Mouse (Mus musculus) cerebellum, adult 2 months (tissue): ENCODE results near the gene Foxm1. TPM values are rescaled to one million over a fixed set of nuclear protein-coding genes. Genes with fewer than 3 reads are reported as not detected.

Source experiments
- DNase-seq, 2 experiments: peaks; one replicate each; pipeline ENCODE4 v3.0.0; 2021
- H3K27ac ChIP-seq: fragments of 200-500 bp; 2 replicates; pipeline ENCODE4 v1.5.1; 2012; ENCODE audit warnings: low read length, control low read depth, inconsistent platforms; ENCODE audit not compliant: insufficient read depth
- H3K27me3 ChIP-seq: fragments of 200-500 bp; 2 replicates; pipeline ENCODE4 v1.6.1; 2012; ENCODE audit warnings: inconsistent platforms, mild to moderate bottlenecking, low read length, moderate library complexity; ENCODE audit not compliant: control insufficient read depth, insufficient read depth
- H3K4me1 ChIP-seq: fragments of 200-500 bp; 2 replicates; pipeline ENCODE4 v1.6.1; 2011; ENCODE audit warnings: low read length; ENCODE audit not compliant: control insufficient read depth, insufficient read depth
- H3K4me3 ChIP-seq: fragments of 200-500 bp; replicated peaks from 2 replicates; pipeline ENCODE3; 2011; ENCODE audit warnings: mild to moderate bottlenecking, low read depth, low read length, control low read depth; ENCODE audit not compliant: insufficient read depth
- CTCF ChIP-seq: fragments of 200-500 bp; IDR thresholded peaks from 2 replicates; pipeline ENCODE4 v1.5.1; 2011; ENCODE audit warnings: low read depth, mild to moderate bottlenecking, control low read depth, low read length, moderate library complexity, borderline replicate concordance; ENCODE audit not compliant: insufficient read depth
- POLR2A ChIP-seq: fragments of 200-500 bp; IDR thresholded peaks from 2 replicates; pipeline ENCODE4 v1.6.1; 2011; ENCODE audit warnings: low read length, control low read depth, borderline replicate concordance; ENCODE audit not compliant: insufficient read depth
- WGBS: fragments of 180-500 bp; shearing (Covaris S2); methylation state at CpG from one replicate; pipeline ENCODE4 v1.1.7; 2018; 5-methylcytosine and 5-hydroxymethylcytosine counted together
- polyA plus RNA-seq: library from polyadenylated mRNA; depleted of rRNA; stranded (reverse); fragments of >200 nt; gene quantifications from 2 replicates; pipeline ENCODE4 v1.2.3, GENCODE M21; 2012

The Foxm1 gene
- polyA plus RNA-seq, 1 experiment = 1.5 TPM

- TF ChIP-seq CTCF (no peak), POLR2A (no peak)
- WGBS = 90% methylated on average over 11 of the region's 11 CpGs
- DNase-seq = no peak
- no peak overlapping the region for H3K27ac ChIP-seq
- peaks cover 4% of the 10 kb centered on the region; the same call in 1 of the 2 replicates for H3K4me1 ChIP-seq
- no peaks in the 10 kb centered on the region for H3K27me3 ChIP-seq
- H3K4me3 ChIP-seq = no peak overlapping the region
Observed at GRCm38 (mm10) chr6:128341956-128342723, 20.6 kb upstream of the Foxm1 start.

DNA sequence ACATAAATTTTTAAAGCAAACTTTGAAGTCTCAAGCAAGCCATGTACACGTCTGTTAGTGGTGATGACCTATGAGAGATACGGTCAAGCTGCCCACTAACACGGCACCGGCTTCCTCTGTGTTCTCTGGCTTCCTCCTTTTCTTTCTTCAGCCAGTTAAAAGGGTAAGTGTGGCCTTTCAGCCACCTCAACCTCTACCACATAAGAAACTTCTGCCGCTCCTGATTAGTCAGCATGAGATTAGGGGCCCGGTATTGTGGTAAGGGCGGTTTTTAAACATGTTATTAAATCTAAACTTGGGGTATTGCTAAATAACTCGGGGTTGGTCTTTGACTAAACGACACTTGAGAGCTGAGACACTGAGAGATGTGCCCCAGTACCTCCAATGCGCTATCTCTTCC, 17.1 kb upstream of the Foxm1 start:
- Histone ChIP-seq H3K4me1 (peaks cover 13% of the 10 kb centered on the region), H3K27me3 (no peaks in the 10 kb centered on the region), H3K4me3 (no peak overlapping the region), H3K27ac (no peak overlapping the region)
- WGBS = 91% methylated on average over 10 of the region's 10 CpGs
- no peak for TF ChIP-seq POLR2A
- no peak for TF ChIP-seq CTCF
- no peak for DNase-seq

DNA sequence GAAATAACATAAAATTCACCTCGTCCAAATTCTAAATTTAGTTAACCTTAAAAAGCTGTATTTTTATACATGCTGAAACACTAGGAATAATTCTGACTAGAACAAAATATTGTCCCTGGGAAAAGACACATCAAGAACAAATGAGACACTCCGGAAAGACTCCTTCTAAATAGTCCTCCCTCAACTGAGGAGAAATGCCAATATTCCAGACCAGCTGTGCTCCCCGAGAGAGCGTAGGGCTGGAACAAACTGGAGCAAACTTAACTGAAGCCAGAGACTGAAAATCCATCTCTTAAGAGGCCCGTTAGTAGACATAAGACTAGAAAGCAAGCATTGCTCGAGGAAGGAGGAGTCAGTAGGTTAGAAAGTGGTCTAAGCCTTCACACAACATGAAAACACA, 16.0 kb upstream of the Foxm1 start:
- H3K4me1 ChIP-seq = peaks cover 13% of the 10 kb centered on the region
- H3K27ac ChIP-seq = no peak overlapping the region
- WGBS = 67% methylated on average over 6 of the region's 6 CpGs
- H3K27me3 ChIP-seq = no peaks in the 10 kb centered on the region
- DNase-seq = no peak
- no peak overlapping the region for H3K4me3 ChIP-seq
- no peak for TF ChIP-seq CTCF
- TF ChIP-seq POLR2A = no peak

GRCm38 (mm10) chr6:128349711-128350110, 13.1 kb upstream of the Foxm1 start:
- Histone ChIP-seq H3K4me3 (no peak overlapping the region), H3K4me1 (peaks cover 16% of the 10 kb centered on the region), H3K27me3 (no peaks in the 10 kb centered on the region), H3K27ac (no peak overlapping the region)
- WGBS = 15% methylated on average over 7 of the region's 7 CpGs
- peak in 1 of 2 experiments; percentile 45 for DNase-seq
- no peak for TF ChIP-seq POLR2A
- no peak for TF ChIP-seq CTCF

GRCm38 (mm10) chr6:128354140-128354539, 8.6 kb upstream of the Foxm1 start:
- Histone ChIP-seq H3K4me3 (peak overlapping the region; percentile 20), H3K4me1 (peaks cover 9% of the 10 kb centered on the region; the same call in 1 of the 2 replicates)
- WGBS = 41% methylated on average over 3 of the region's 3 CpGs

GRCm38 (mm10) chr6:128355201-128355681, 7.5 kb upstream of the Foxm1 start:
- under 1% methylated on average over 28 of the region's 28 CpGs for WGBS
- Histone ChIP-seq H3K4me3 (peak overlapping the region; percentile 77), H3K27ac (peak overlapping the region; percentile 30), H3K4me1 (0 out of 2 replicates have a peak, but pooled peaks cover 3% of the 10 kb centered on the region), H3K27me3 (no peaks in the 10 kb centered on the region)
- DNase-seq = peak in 1 of 2 experiments; percentile 64
- TF ChIP-seq POLR2A (no peak), CTCF (no peak)

More at GRCm38 (mm10) chr6:128354140-128354539, 8.6 kb upstream of the Foxm1 start:
- TF ChIP-seq CTCF = no peak
- no peak for TF ChIP-seq POLR2A
- Histone ChIP-seq H3K27me3 (no peaks in the 10 kb centered on the region), H3K27ac (no peak overlapping the region)
- no peak for DNase-seq

- Histone ChIP-seq H3K27ac (peak within 1 kb of the TSS; percentile 78), H3K27me3 (no peaks in the 10 kb centered on the region), H3K4me1 (0 out of 2 replicates have a peak, but pooled peaks cover 3% of the 10 kb centered on the region), H3K4me3 (peak within 1 kb of the TSS; percentile 77)
- DNase-seq = peak; percentile 98 to 99
- TF ChIP-seq POLR2A (peak; percentile 92), CTCF (no peak)
- WGBS = under 1% methylated on average over 42 of the region's 42 CpGs
Observed at GRCm38 (mm10) chr6:128355726-128356416, 6.9 kb upstream of the Foxm1 start, which contains the start of gene Tulp3. Gene Tulp3, minus strand, starts transcription at chr6:128355851.
